In the genomic region with DNA sequence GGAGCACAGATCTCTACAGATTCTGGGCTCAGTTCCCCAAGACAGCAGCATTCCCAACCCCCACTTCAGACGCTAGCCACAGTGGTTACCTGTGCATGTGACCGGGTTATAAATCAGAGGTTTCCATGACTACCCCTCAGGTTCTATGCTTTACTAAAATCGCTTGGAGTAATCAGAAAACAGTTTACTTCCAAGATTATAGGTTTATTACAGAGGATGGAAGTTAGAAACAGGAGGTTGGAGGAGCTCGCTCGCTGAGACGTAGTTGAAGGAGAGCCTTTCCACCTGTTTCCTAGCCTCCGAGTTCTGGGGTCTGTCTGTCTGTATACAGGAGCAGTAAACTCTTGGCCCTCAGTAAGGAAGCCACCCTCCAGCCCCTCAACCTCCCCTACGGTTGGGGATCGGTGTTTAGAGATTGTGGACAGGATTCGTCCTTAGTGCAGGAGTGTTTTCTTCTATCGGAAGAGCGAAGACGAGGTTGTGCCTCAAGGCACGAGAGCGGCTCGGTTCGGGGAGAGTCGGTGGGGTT, we compare ENCODE assay signal across 9 mouse cellular contexts. TPM values are rescaled to one million over a fixed set of nuclear protein-coding genes. Genes with fewer than 3 reads are reported as not detected.
DNase-seq lines count a peak whose midpoint lies in the region; ATAC-seq and TF ChIP-seq lines count a peak whose summit lies in the region.
"Had no signal": no experiment of that assay in that cellular context is flagged by ENCODE, and none has a peak within 500 bp of the region (broad histone marks: within the 10 kb centered on the region; RNA-seq: fewer than 3 reads in every experiment).

No protein-coding gene starts in this region.

- H3K4me2 ChIP-seq in kidney, postnatal 0 days (ENCODE audit: low read length), result peak overlapping the region; percentile 52
- peak overlapping the region; percentile 62 for H3K4me2 ChIP-seq in embryonic facial prominence, embryonic 13.5 days
- H3K4me2 ChIP-seq in intestine, embryonic 15.5 days (replicated peaks), result peak overlapping the region; percentile 66
- H3K4me2 ChIP-seq in neural tube, embryonic 15.5 days, result peak overlapping the region; percentile 59

- no peaks in the 10 kb centered on the region for H3K36me3 ChIP-seq in kidney, postnatal 0 days (ENCODE audit: insufficient read depth, low read length)
- no peaks in the 10 kb centered on the region for H3K36me3 ChIP-seq in embryonic facial prominence, embryonic 13.5 days
- no peaks in the 10 kb centered on the region for H3K36me3 ChIP-seq in intestine, embryonic 15.5 days
- no peaks in the 10 kb centered on the region for H3K36me3 ChIP-seq in neural tube, embryonic 15.5 days

- no peak for TF ChIP-seq CTCF in kidney, postnatal 0 days (IDR thresholded peaks at IDR 0.05; ENCODE audit: low read depth)

- no peak for DNase-seq in kidney, postnatal 0 days (ENCODE audit: low spot score)
- no peak for DNase-seq in kidney, postnatal 25 days
- DNase-seq in right cerebral cortex, postnatal 4 days, result no peak
- no peak for DNase-seq in cerebellum, postnatal 4 days (ENCODE audit: low spot score in 2 of 2)
- no peak for DNase-seq in urinary bladder, postnatal 25 days (ENCODE audit: low spot score)
- DNase-seq: cerebellum, adult 11-12 months had no signal

- 0 out of 2 replicates have a peak, but pooled peaks cover 3% of the 10 kb centered on the region for H3K4me1 ChIP-seq in kidney, postnatal 0 days (replicated peaks; ENCODE audit: insufficient read depth, low read length)
- 0 out of 2 replicates have a peak, but pooled peaks cover 8% of the 10 kb centered on the region for H3K4me1 ChIP-seq in embryonic facial prominence, embryonic 13.5 days
- 0 out of 2 replicates have a peak, but pooled peaks cover 4% of the 10 kb centered on the region for H3K4me1 ChIP-seq in intestine, embryonic 15.5 days (replicated peaks)
- H3K4me1 ChIP-seq in neural tube, embryonic 15.5 days, result peaks cover 10% of the 10 kb centered on the region

- no peak overlapping the region for H3K9ac ChIP-seq in kidney, postnatal 0 days (ENCODE audit: low read depth, low read length)
- peak overlapping the region; percentile 53 for H3K9ac ChIP-seq in embryonic facial prominence, embryonic 13.5 days
- H3K9ac ChIP-seq in intestine, embryonic 15.5 days, result peak overlapping the region; percentile 24; the same call in 1 of the 2 replicates
- 0 out of 2 replicates have a peak overlapping the region, but pooled peaks have one; percentile 26 for H3K9ac ChIP-seq in neural tube, embryonic 15.5 days (replicated peaks)

- H3K27ac ChIP-seq in kidney, postnatal 0 days, result no peak overlapping the region
- no peak overlapping the region for H3K27ac ChIP-seq in embryonic facial prominence, embryonic 13.5 days
- no peak overlapping the region for H3K27ac ChIP-seq in intestine, embryonic 15.5 days
- H3K27ac ChIP-seq in neural tube, embryonic 15.5 days (replicated peaks), result no peak overlapping the region

- no peaks in the 10 kb centered on the region for H3K9me3 ChIP-seq in kidney, postnatal 0 days (replicated peaks; ENCODE audit: low read length)
- no peaks in the 10 kb centered on the region for H3K9me3 ChIP-seq in embryonic facial prominence, embryonic 13.5 days
- no peaks in the 10 kb centered on the region for H3K9me3 ChIP-seq in intestine, embryonic 15.5 days
- no peaks in the 10 kb centered on the region for H3K9me3 ChIP-seq in neural tube, embryonic 15.5 days (replicated peaks)

- peaks cover 72% of the 10 kb centered on the region for H3K27me3 ChIP-seq in kidney, postnatal 0 days (ENCODE audit: insufficient read depth, low read length)
- peaks cover 80% of the 10 kb centered on the region for H3K27me3 ChIP-seq in embryonic facial prominence, embryonic 13.5 days
- peaks cover 62% of the 10 kb centered on the region for H3K27me3 ChIP-seq in intestine, embryonic 15.5 days (replicated peaks)
- peaks cover 60% of the 10 kb centered on the region for H3K27me3 ChIP-seq in neural tube, embryonic 15.5 days (replicated peaks)

- 1% methylated on average over 18 of the region's 18 CpGs for WGBS in kidney, postnatal 0 days
- 1% methylated on average over 18 of the region's 18 CpGs for WGBS in embryonic facial prominence, embryonic 13.5 days
- WGBS in intestine, embryonic 15.5 days, result 1% methylated on average over 18 of the region's 18 CpGs
- 1% methylated on average over 18 of the region's 18 CpGs for WGBS in neural tube, embryonic 15.5 days

- H3K4me3 ChIP-seq in kidney, postnatal 0 days (replicated peaks; ENCODE audit: low read depth, low read length), result peak overlapping the region; percentile 23; the same call in 1 of the 2 replicates
- peak overlapping the region; percentile 39 for H3K4me3 ChIP-seq in embryonic facial prominence, embryonic 13.5 days
- H3K4me3 ChIP-seq in intestine, embryonic 15.5 days (replicated peaks), result peak overlapping the region; percentile 32
- peak overlapping the region; percentile 31 for H3K4me3 ChIP-seq in neural tube, embryonic 15.5 days (replicated peaks)

- ATAC-seq in kidney, postnatal 0 days (replicated peaks; ENCODE audit: low FRiP score, low read depth), result no peak
- no peak for ATAC-seq in embryonic facial prominence, embryonic 13.5 days (ENCODE audit: insufficient number of reproducible peaks, insufficient read depth, low FRiP score, low TSS enrichment, low read depth)
- ATAC-seq in intestine, embryonic 15.5 days, result no peak; the same call in 1 of the 2 replicates
- ATAC-seq in neural tube, embryonic 15.5 days (ENCODE audit: low FRiP score), result 0 out of 2 replicates have a peak, but pooled peaks have one; percentile 8

RNA-seq across cellular contexts. Expression of gene Zdbf2, which starts 25.2 kb away (rescaled TPM):
- polyA plus RNA-seq in kidney, postnatal 0 days (2015; fragmentation: Nextera tagmentation; extraction: Ambion mirVana), result 2.3 and 2.5 TPM in 2 replicates
- polyA plus RNA-seq in embryonic facial prominence, embryonic 13.5 days (2015; fragmentation: Nextera tagmentation; extraction: Ambion mirVana), result 12.2 and 13.0 TPM in 2 replicates
- polyA plus RNA-seq in intestine, embryonic 15.5 days (2015; fragmentation: Nextera tagmentation; extraction: Ambion mirVana), result 6.3 and 7.1 TPM in 2 replicates
- polyA plus RNA-seq in neural tube, embryonic 15.5 days (2015; fragmentation: Nextera tagmentation; extraction: Ambion mirVana), result 24.8 and 31.3 TPM in 2 replicates

RNA-seq across cellular contexts. Expression of gene Gpr1, which starts 33.6 kb away (rescaled TPM):
- polyA plus RNA-seq in kidney, postnatal 0 days (2015; fragmentation: Nextera tagmentation; extraction: Ambion mirVana), result 0.15 and 0.17 TPM in 2 replicates
- 0.14 TPM in 1 of 2 replicates, not detected in the other for polyA plus RNA-seq in embryonic facial prominence, embryonic 13.5 days (2015; fragmentation: Nextera tagmentation; extraction: Ambion mirVana)
- 0.21 and 0.33 TPM in 2 replicates for polyA plus RNA-seq in intestine, embryonic 15.5 days (2015; fragmentation: Nextera tagmentation; extraction: Ambion mirVana)
- polyA plus RNA-seq in neural tube, embryonic 15.5 days (2015; fragmentation: Nextera tagmentation; extraction: Ambion mirVana), result 0.54 and 0.78 TPM in 2 replicates
